Mouse (Mus musculus): ENCODE measurements at regions not wholly inside any gene's neighbourhood (a gene's known extent, or its start where the extent isn't known, plus 50 kb on each side); places are given as distances from the start of the nearest gene placed in this dataset.

DNA sequence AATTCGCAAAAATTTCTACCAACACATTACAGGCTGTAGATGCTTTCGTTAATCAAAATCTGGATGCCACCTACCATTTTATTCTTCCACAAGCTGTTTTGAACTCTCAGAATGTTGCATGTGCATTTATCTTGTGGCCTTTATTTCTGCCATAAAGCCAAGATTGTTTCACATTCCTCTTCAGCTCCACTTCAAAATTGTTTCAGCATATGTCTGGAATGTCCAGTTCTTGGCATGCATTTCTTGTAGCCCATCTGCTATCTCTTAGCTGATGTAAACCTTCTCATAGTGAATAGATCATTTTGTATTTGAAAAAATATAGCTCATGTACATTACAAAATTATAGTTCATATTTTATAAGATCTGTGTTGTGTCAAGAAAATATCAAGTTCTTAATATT is 56.4 kb upstream of the Dmac1 start:
- TF ChIP-seq CTCF (IDR thresholded peaks at IDR 0.05; ENCODE audit: low read depth) (no peak), EP300 (IDR thresholded peaks at IDR 0.05; ENCODE audit: low read depth) (no peak)
